Mouse (Mus musculus) liver, adult 2 months (tissue): Measurements from ENCODE around the gene Chn1. TPM values are rescaled to one million over a fixed set of nuclear protein-coding genes. Genes with fewer than 3 reads are reported as not detected.

Experiments
- DNase-seq: peaks from one replicate; pipeline ENCODE4 v3.0.0-alpha.2; 2011; ENCODE audit warnings: low read depth, low spot score; ENCODE audit errors: extremely low read depth
- H3K27ac ChIP-seq: fragments of 200-500 bp; replicated peaks from 2 replicates; pipeline ENCODE4 v1.5.1; 2012; ENCODE audit warnings: low read depth, mild to moderate bottlenecking, control low read depth, inconsistent platforms, low read length; ENCODE audit not compliant: insufficient read depth
- H3K27me3 ChIP-seq: fragments of 200-500 bp; 2 replicates; pipeline ENCODE4 v1.6.1; 2012; ENCODE audit warnings: mild to moderate bottlenecking, moderate library complexity, low read length, inconsistent platforms; ENCODE audit not compliant: control insufficient read depth, insufficient read depth
- H3K36me3 ChIP-seq: fragments of 200-500 bp; 2 replicates; pipeline ENCODE4 v1.6.1; 2012; ENCODE audit warnings: low read length, inconsistent platforms; ENCODE audit not compliant: control insufficient read depth, insufficient read depth
- H3K4me1 ChIP-seq: fragments of 200-500 bp; 2 replicates; pipeline ENCODE4 v1.6.1; 2011; ENCODE audit warnings: low read length; ENCODE audit not compliant: control insufficient read depth, insufficient read depth
- H3K4me3 ChIP-seq: fragments of 200-500 bp; 2 replicates; pipeline ENCODE4 v1.5.1; 2011; ENCODE audit warnings: low read depth, mild to moderate bottlenecking, control low read depth, low read length, moderate library complexity; ENCODE audit not compliant: insufficient read depth
- H3K79me2 ChIP-seq: fragments of 200-500 bp; 2 replicates; pipeline ENCODE4 v1.6.1; 2012; ENCODE audit warnings: inconsistent platforms, mild to moderate bottlenecking, low read length, moderate library complexity; ENCODE audit not compliant: control insufficient read depth, insufficient read depth
- H3K9ac ChIP-seq: fragments of 200-500 bp; 2 replicates; pipeline ENCODE4 v1.6.1; 2012; ENCODE audit warnings: low read depth, mild to moderate bottlenecking, control low read depth, inconsistent platforms, low read length
- CTCF ChIP-seq: fragments of 200-500 bp; IDR thresholded peaks from 2 replicates; pipeline ENCODE4 v1.5.1; 2011; ENCODE audit warnings: low read depth, low read length, control low read depth
- POLR2A ChIP-seq: fragments of 200-500 bp; IDR thresholded peaks from 2 replicates; pipeline ENCODE4 v1.6.1; 2011; ENCODE audit warnings: low read length, control low read depth; ENCODE audit not compliant: insufficient read depth; ENCODE audit errors: extremely low read depth
- WGBS: fragments of 180-500 bp; shearing (Covaris S2); methylation state at CpG from one replicate; pipeline ENCODE4 v1.1.7; 2018; 5-methylcytosine and 5-hydroxymethylcytosine counted together
- polyA plus RNA-seq: library from polyadenylated mRNA; depleted of rRNA; stranded (reverse); fragments of >200 nt; gene quantifications from 2 replicates; pipeline ENCODE4 v1.2.3, GENCODE M21; 2012
- total RNA-seq: library from RNA; depleted of rRNA; stranded (reverse); fragments of >200 nt; gene quantifications from 2 replicates; pipeline ENCODE4 v1.2.3, GENCODE M21; 2014

Chn1 gene
- total and polyA plus RNA-seq, 2 experiments = 0.18 TPM; not detected in 1

GRCm38 (mm10) chr2:73690783-73691604 is 84.2 kb downstream of the Chn1 start:
- Histone ChIP-seq H3K36me3 (no peaks in the 10 kb centered on the region), H3K27ac (no peak overlapping the region), H3K27me3 (no peaks in the 10 kb centered on the region), H3K4me1 (no peaks in the 10 kb centered on the region), H3K4me3 (no peak overlapping the region), H3K9ac (no peak overlapping the region), H3K79me2 (no peaks in the 10 kb centered on the region)
- TF ChIP-seq POLR2A (no peak), CTCF (no peak)
- no peak for DNase-seq
- 87% methylated on average over 6 of the region's 6 CpGs for WGBS

DNA sequence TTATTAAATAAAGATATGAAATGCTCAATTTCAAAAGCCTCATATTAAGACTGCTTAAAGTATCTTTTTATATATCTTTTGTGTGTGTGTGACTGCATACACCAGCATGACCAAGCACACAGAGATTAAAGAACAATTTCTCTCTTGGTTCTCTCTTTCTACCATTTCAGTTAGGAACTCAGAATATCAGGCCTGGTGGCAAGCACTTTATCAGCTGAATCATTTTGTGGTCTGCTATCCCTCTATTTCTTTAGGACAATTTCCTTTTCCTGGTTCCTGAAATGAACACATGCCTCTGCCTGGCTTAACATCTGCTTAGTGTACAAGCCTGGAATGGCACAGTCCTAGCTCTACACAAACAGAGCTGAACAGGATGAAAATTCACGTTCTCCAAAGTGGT is 92.6 kb downstream of the Chn1 start:
- WGBS = 53% methylated on average over 1 of the region's 1 CpGs
- no peaks in the 10 kb centered on the region for H3K4me1 ChIP-seq
- H3K4me3 ChIP-seq = no peak overlapping the region
- no peak overlapping the region for H3K27ac ChIP-seq
- no peaks in the 10 kb centered on the region for H3K27me3 ChIP-seq
- no peak for TF ChIP-seq POLR2A
- no peak for TF ChIP-seq CTCF
- DNase-seq = no peak
- H3K9ac ChIP-seq = no peak overlapping the region
- H3K36me3 ChIP-seq = no peaks in the 10 kb centered on the region
- H3K79me2 ChIP-seq = no peaks in the 10 kb centered on the region

DNA sequence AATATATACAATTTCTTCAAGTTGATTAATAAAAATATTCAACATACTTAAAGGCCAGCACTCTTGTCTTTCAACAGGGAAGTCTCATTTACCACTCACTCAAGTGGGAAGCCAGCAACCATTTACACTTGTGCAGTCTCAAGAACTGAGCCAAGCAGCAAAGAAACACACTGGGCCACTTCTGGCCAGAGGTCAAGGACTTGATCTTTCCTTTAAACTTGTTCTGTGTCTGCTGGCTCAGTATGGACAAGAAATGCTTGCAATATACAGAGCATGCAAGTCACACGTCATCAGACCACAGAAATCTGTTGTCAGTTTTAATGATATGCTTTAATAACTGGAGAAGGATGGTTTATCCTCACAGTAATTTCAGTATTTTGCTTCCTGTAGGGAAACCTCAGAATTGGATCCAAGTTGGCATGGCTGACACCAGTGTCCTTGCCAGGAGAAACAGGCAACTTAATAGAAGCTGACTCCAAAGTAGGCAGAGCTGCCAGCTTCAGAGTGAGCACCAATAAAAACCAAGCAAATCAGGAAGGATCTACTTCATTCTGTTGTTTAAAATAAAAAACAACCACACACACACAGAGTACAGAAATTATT is 94.6 kb downstream of the Chn1 start:
- Histone ChIP-seq H3K36me3 (no peaks in the 10 kb centered on the region), H3K27ac (no peak overlapping the region), H3K4me3 (no peak overlapping the region), H3K79me2 (no peaks in the 10 kb centered on the region), H3K9ac (no peak overlapping the region), H3K4me1 (no peaks in the 10 kb centered on the region), H3K27me3 (no peaks in the 10 kb centered on the region)
- TF ChIP-seq CTCF (no peak), POLR2A (no peak)
- WGBS = 86% methylated on average over 1 of the region's 1 CpGs
- peak; percentile 36 for DNase-seq

DNA sequence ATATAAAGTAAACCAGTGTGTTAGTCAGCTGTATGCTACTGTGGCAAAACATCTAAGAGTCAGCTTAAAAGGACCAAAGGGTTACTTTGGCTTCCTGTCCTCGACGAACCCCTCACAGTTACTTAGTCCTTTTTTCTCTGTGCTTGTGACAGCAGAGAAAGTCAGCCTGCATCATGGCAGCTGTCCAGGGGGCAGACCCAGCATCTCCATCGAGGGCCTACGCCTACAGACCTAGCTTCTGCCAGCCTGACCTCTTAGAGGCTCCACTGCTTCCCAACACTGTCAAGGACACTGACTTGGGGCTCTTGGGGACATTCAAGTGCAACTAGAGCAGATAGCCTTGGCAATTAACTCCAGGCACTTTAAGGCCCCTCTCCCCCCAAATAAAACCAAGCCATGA is 106.5 kb downstream of the Chn1 start:
- 79% methylated on average over 4 of the region's 4 CpGs for WGBS
- Histone ChIP-seq H3K4me3 (no peak overlapping the region), H3K27me3 (no peaks in the 10 kb centered on the region), H3K9ac (no peak overlapping the region), H3K4me1 (no peaks in the 10 kb centered on the region), H3K27ac (no peak overlapping the region), H3K79me2 (no peaks in the 10 kb centered on the region), H3K36me3 (no peaks in the 10 kb centered on the region)
- no peak for TF ChIP-seq CTCF
- no peak for TF ChIP-seq POLR2A
- no peak for DNase-seq

DNA sequence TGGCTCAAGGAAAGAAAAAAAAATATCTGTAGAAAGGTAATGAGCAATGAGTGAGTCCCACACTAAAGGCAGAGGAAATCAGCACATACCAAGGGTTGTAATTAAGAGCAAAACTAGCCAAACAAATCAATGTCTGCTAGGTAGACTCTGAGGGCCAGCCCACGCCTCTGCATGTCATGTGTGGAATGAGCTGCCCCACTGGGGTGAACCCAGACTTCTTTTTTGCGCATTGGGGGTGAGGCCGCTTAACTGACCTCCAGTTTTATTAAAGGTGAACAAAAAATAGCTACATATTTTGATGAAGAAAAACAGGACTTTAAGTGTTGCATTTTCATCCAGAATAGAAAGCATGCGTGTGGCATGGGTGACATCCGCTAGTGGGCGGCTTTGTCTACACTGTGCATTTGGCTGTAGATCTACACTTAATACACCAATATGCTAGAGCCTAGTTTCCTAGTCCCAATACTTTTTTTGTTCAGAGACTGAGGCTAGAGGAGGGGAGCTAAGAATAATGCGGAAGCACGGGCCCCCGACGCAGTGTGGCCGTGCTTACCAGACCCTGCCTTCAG is 114.5 kb downstream of the Chn1 start:
- WGBS = 94% methylated on average over 11 of the region's 11 CpGs
- no peak overlapping the region for H3K27ac ChIP-seq
- no peaks in the 10 kb centered on the region for H3K36me3 ChIP-seq
- H3K79me2 ChIP-seq = no peaks in the 10 kb centered on the region
- no peak overlapping the region for H3K4me3 ChIP-seq
- TF ChIP-seq CTCF = no peak
- TF ChIP-seq POLR2A = no peak
- H3K27me3 ChIP-seq = no peaks in the 10 kb centered on the region
- no peak overlapping the region for H3K9ac ChIP-seq
- no peak for DNase-seq
- 0 out of 2 replicates have a peak, but pooled peaks cover 2% of the 10 kb centered on the region for H3K4me1 ChIP-seq
